Mouse (Mus musculus) 3T3-L1 (cell line): ENCODE results near the gene 2810459M11Rik.
A peak's percentile ranks its signal among the peaks of the same experiment; 100 is the strongest.
"Not testable (repeated sequence)": the region's sequence is repeated elsewhere in the genome, so short reads cannot be mapped to it uniquely, and the experiment has no call there.

Experiments
- DNase-seq: peaks from one replicate; pipeline ENCODE4 v3.0.0-alpha.2; 2015; ENCODE audit warnings: low read depth, low spot score

2810459M11Rik gene

GRCm38 (mm10) chr1:86045848-86046805 is at the start of gene 2810459M11Rik:
TSS of gene 2810459M11Rik (plus strand) at chr1:86045863.
- DNase-seq: no peak

GRCm38 (mm10) chr1:85997221-85997620 is 48.4 kb upstream of the 2810459M11Rik start:
- no peak for DNase-seq

GRCm38 (mm10) chr1:85998012-85998411 is 47.7 kb upstream of the 2810459M11Rik start:
- DNase-seq: no peak

- no peak for DNase-seq
Observed at GRCm38 (mm10) chr1:85999853-86000570, 45.7 kb upstream of the 2810459M11Rik start.

GRCm38 (mm10) chr1:86005540-86005939 is 40.1 kb upstream of the 2810459M11Rik start:
- DNase-seq: no peak

- DNase-seq: no peak
Observed at GRCm38 (mm10) chr1:86006040-86006439, 39.6 kb upstream of the 2810459M11Rik start.

GRCm38 (mm10) chr1:86007778-86008177 is 37.9 kb upstream of the 2810459M11Rik start:
- DNase-seq: peak; percentile 87

GRCm38 (mm10) chr1:86015758-86016157 is 29.9 kb upstream of the 2810459M11Rik start:
- not testable (repeated sequence) for DNase-seq

- DNase-seq: no peak
Observed at GRCm38 (mm10) chr1:86016516-86016915, 29.1 kb upstream of the 2810459M11Rik start, which contains the start of gene Spata3. TSS of gene Spata3 (plus strand) at chr1:86016816.

GRCm38 (mm10) chr1:86018235-86019055 is 27.2 kb upstream of the 2810459M11Rik start:
- DNase-seq: no peak

- no peak for DNase-seq
Observed at GRCm38 (mm10) chr1:86021365-86021989, 24.2 kb upstream of the 2810459M11Rik start.

- DNase-seq: peak; percentile 61
Observed at GRCm38 (mm10) chr1:86032273-86032987, 13.2 kb upstream of the 2810459M11Rik start.

- DNase-seq: no peak
Observed at GRCm38 (mm10) chr1:86038191-86038951, 7.3 kb upstream of the 2810459M11Rik start.

GRCm38 (mm10) chr1:86040131-86040530 is 5.5 kb upstream of the 2810459M11Rik start:
- no peak for DNase-seq

GRCm38 (mm10) chr1:86040817-86041216 is 4.8 kb upstream of the 2810459M11Rik start:
- DNase-seq: no peak

GRCm38 (mm10) chr1:86045056-86045455 is 607 bp upstream of the 2810459M11Rik start:
- DNase-seq: no peak

GRCm38 (mm10) chr1:86046833-86047563 is 1.3 kb downstream of the 2810459M11Rik start:
- DNase-seq: no peak

- peak; percentile 28 for DNase-seq
Observed at GRCm38 (mm10) chr1:86048231-86048630, 2.6 kb downstream of the 2810459M11Rik start.

- no peak for DNase-seq
Observed at GRCm38 (mm10) chr1:86048744-86049143, 3.1 kb downstream of the 2810459M11Rik start.
